ENCODE assay signal across 8 mouse cellular contexts in the genomic region with DNA sequence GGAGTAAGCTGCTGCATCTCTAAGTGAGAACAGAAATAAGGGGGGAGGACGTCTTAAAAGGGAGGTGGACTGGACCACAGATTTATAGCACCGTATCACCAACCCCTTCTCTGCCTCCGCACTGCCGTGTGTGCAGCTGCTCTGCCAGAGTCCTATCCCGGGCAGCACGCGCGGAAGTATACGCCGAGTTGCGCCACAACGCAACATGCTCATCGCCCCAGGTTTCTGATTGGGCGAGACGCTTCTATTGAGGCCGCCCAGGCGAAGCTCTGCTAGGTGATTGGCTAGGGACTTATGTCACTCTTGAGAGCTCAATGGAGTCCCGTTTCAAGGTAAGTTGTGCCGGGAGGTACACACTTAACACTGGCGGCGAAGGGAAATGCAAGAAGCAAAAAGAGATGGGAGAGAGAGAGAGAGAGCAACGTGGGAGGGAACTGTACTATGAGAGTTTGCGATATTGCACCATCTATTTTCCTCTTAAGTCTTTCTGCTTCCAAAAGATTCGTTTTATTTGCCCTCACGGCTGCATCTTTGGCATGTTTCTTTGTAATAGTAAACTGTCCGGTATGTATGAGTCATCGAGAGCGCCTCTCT. TPM values are rescaled to one million over a fixed set of nuclear protein-coding genes. Genes with fewer than 3 reads are reported as not detected.
A peak's percentile ranks its signal among the peaks of the same experiment; 100 is the strongest.
DNase-seq lines count a peak whose midpoint lies in the region; ATAC-seq and TF ChIP-seq lines count a peak whose summit lies in the region.

No protein-coding gene starts in this region.

- DNase-seq in ES-CJ7 (ENCODE audit: low read depth, low spot score) = peak; percentile 99
- DNase-seq in cerebellum, adult 11-12 months = peak; percentile 97
- peak; percentile 92 for DNase-seq in heart, postnatal 0 days (ENCODE audit: low spot score)
- DNase-seq in kidney, postnatal 14 days = peak; percentile 88
- peak; percentile 45 for DNase-seq in liver, adult 2 months (ENCODE audit: extremely low read depth, low read depth, low spot score)
- DNase-seq in testis, postnatal 10 days (ENCODE audit: low spot score) = peak; percentile 87

- H3ac ChIP-seq in myocyte (ENCODE audit: control insufficient read depth, insufficient read length) = no peak overlapping the region

- no peaks in the 10 kb centered on the region for H3K9me3 ChIP-seq in forebrain, embryonic 15.5 days
- H3K9me3 ChIP-seq in heart, postnatal 0 days (replicated peaks; ENCODE audit: control insufficient read depth, low read length) = no peaks in the 10 kb centered on the region

- no peak for TF ChIP-seq CTCF in heart, postnatal 0 days (IDR thresholded peaks at IDR 0.05; ENCODE audit: low read depth)
- TF ChIP-seq CTCF in liver, adult 2 months (IDR thresholded peaks at IDR 0.05; ENCODE audit: low read depth, low read length) = no peak

- peak overlapping the region; percentile 92 for H3K27ac ChIP-seq in forebrain, embryonic 15.5 days (replicated peaks)
- no peak overlapping the region for H3K27ac ChIP-seq in heart, postnatal 0 days (ENCODE audit: low read depth)
- no peak overlapping the region for H3K27ac ChIP-seq in liver, adult 2 months (replicated peaks; ENCODE audit: insufficient read depth, low read depth, low read length)

- no peaks in the 10 kb centered on the region for H3K36me3 ChIP-seq in forebrain, embryonic 15.5 days
- no peaks in the 10 kb centered on the region for H3K36me3 ChIP-seq in heart, postnatal 0 days (replicated peaks; ENCODE audit: control insufficient read depth, insufficient read depth, low read length)
- H3K36me3 ChIP-seq in liver, adult 2 months (ENCODE audit: control insufficient read depth, insufficient read depth, low read length) = no peaks in the 10 kb centered on the region
- H3K36me3 ChIP-seq in myocyte (ENCODE audit: control insufficient read depth, insufficient read depth) = no peaks in the 10 kb centered on the region

- peak overlapping the region; percentile 73 for H3K4me3 ChIP-seq in forebrain, embryonic 15.5 days
- H3K4me3 ChIP-seq in heart, postnatal 0 days (ENCODE audit: low read depth, low read length) = peak overlapping the region; percentile 60
- H3K4me3 ChIP-seq in liver, adult 2 months (ENCODE audit: insufficient read depth, low read depth, low read length) = no peak overlapping the region
- peak overlapping the region; percentile 15 for H3K4me3 ChIP-seq in myocyte

- H3K79me2 ChIP-seq in liver, adult 2 months (ENCODE audit: control insufficient read depth, insufficient read depth, low read length) = no peaks in the 10 kb centered on the region; the same call in 1 of the 2 replicates
- no peaks in the 10 kb centered on the region for H3K79me2 ChIP-seq in myocyte (ENCODE audit: control insufficient read depth, insufficient read depth)

- H3K4me1 ChIP-seq in forebrain, embryonic 15.5 days = peaks cover 48% of the 10 kb centered on the region
- peaks cover 17% of the 10 kb centered on the region for H3K4me1 ChIP-seq in heart, postnatal 0 days (ENCODE audit: control insufficient read depth, insufficient read depth)
- peaks cover 8% of the 10 kb centered on the region for H3K4me1 ChIP-seq in liver, adult 2 months (ENCODE audit: control insufficient read depth, insufficient read depth, low read length)

- ATAC-seq in forebrain, embryonic 15.5 days (replicated peaks) = peak; percentile 95
- ATAC-seq in heart, postnatal 0 days (ENCODE audit: insufficient read depth, low read depth) = peak; percentile 97

- WGBS in forebrain, embryonic 15.5 days = under 1% methylated on average over 28 of the region's 28 CpGs
- under 1% methylated on average over 28 of the region's 28 CpGs for WGBS in heart, postnatal 0 days
- 2% methylated on average over 28 of the region's 28 CpGs for WGBS in liver, adult 2 months

- TF ChIP-seq EP300 in heart, postnatal 0 days (IDR thresholded peaks at IDR 0.05; ENCODE audit: low read depth) = no peak

- peak overlapping the region; percentile 99 for H3K4me2 ChIP-seq in forebrain, embryonic 15.5 days (replicated peaks)
- H3K4me2 ChIP-seq in heart, postnatal 0 days (ENCODE audit: low read depth, low read length) = peak overlapping the region; percentile 81
- peak overlapping the region; percentile 65 for H3K4me2 ChIP-seq in myocyte (ENCODE audit: low read depth)

- no peak for TF ChIP-seq POLR2A in liver, adult 2 months (IDR thresholded peaks at IDR 0.05; ENCODE audit: extremely low read depth, insufficient read depth, low read length)
- peak; percentile 31 for TF ChIP-seq POLR2A in myocyte (IDR thresholded peaks at IDR 0.05; ENCODE audit: insufficient read length, low read depth)

- H3K27me3 ChIP-seq in forebrain, embryonic 15.5 days = no peaks in the 10 kb centered on the region
- H3K27me3 ChIP-seq in heart, postnatal 0 days (ENCODE audit: control insufficient read depth, insufficient read depth, low read length) = peaks cover 65% of the 10 kb centered on the region
- peaks cover 17% of the 10 kb centered on the region for H3K27me3 ChIP-seq in liver, adult 2 months (ENCODE audit: control insufficient read depth, insufficient read depth, low read length)
- no peaks in the 10 kb centered on the region for H3K27me3 ChIP-seq in myocyte (ENCODE audit: control insufficient read depth, insufficient read depth, insufficient read length)

- H3K9ac ChIP-seq in forebrain, embryonic 15.5 days (replicated peaks) = peak overlapping the region; percentile 89
- no peak overlapping the region for H3K9ac ChIP-seq in heart, postnatal 0 days (replicated peaks; ENCODE audit: low read depth, low read length)
- no peak overlapping the region for H3K9ac ChIP-seq in liver, adult 2 months (ENCODE audit: low read depth, low read length)

TF ChIP-seq in myocyte, 11 proteins besides CTCF, POLR2A, EP300 and RAD21:
- no peak for TF ChIP-seq TCF12 (IDR thresholded peaks at IDR 0.05; ENCODE audit: insufficient read depth, poor library complexity, severe bottlenecking)
- TF ChIP-seq E2F4 (IDR thresholded peaks at IDR 0.05; ENCODE audit: insufficient read depth) = no peak
- no peak for TF ChIP-seq POLR2AphosphoS2 (IDR thresholded peaks at IDR 0.05; ENCODE audit: insufficient read length, low read depth)
- peak; percentile 10 for TF ChIP-seq REST (IDR thresholded peaks at IDR 0.05; ENCODE audit: insufficient read depth, insufficient read length)
- TF ChIP-seq MYOD1 (IDR thresholded peaks at IDR 0.05; ENCODE audit: control insufficient read depth in 1 of 3, insufficient read length in 2 of 3, low read depth in 2 of 3) = peak in 2 of 3 experiments; percentile 23 to 64
- TF ChIP-seq MYOG (IDR thresholded peaks at IDR 0.05; ENCODE audit: control insufficient read depth in 1 of 3, insufficient read depth in 1 of 3, insufficient read length in 2 of 3, low read depth in 2 of 3) = peak in 2 of 3 experiments; percentile 30 to 65
- no peak for TF ChIP-seq TCF3 (IDR thresholded peaks at IDR 0.05; ENCODE audit: insufficient read length, low read depth)

RNA-seq across cellular contexts. Expression of gene Elavl2, which starts 24.2 kb away (rescaled TPM):
- 144 TPM in 2 replicates for polyA plus RNA-seq in forebrain, embryonic 15.5 days (2015; fragmentation: Nextera tagmentation; extraction: Ambion mirVana)
- total RNA-seq in heart, postnatal 0 days (2014; rRNA removed; ENCODE audit: low replicate concordance) = not detected in 2 replicates
- polyA plus RNA-seq in heart, postnatal 0 days (2015; fragmentation: Nextera tagmentation; extraction: Ambion mirVana) = 1.00 and 1.2 TPM in 2 replicates
- 0.27 TPM in 1 of 2 replicates, not detected in the other for total RNA-seq in liver, adult 2 months (2014; rRNA removed)
- polyA plus RNA-seq in liver, adult 2 months (2012; rRNA removed) = not detected in 2 replicates
- polyA plus RNA-seq in myocyte (2012; fragmentation: generic; extraction: Trizol) = 0.12 TPM

Comparison
In these comparisons a context has a peak if more than half of its experiments do, and no peak if none do; other contexts are left out.
1. DNase-seq: peak in every context shown above with its lines; median percentile 99 in ES-CJ7; 97 in cerebellum, adult 11-12 months; 92 in heart, postnatal 0 days; 88 in kidney, postnatal 14 days; 87 in testis, postnatal 10 days; 45 in liver, adult 2 months.
2. RNA of gene Elavl2, which starts 24.2 kb away (polyA plus RNA-seq): 144 TPM in forebrain, embryonic 15.5 days; 1.00 to 1.2 TPM in heart, postnatal 0 days, 0.12 TPM in myocyte (single experiment) and not detected in liver, adult 2 months; every median in the first group is over 10 times any median in the second.
3. Peak in every context shown above with its lines, with median percentiles within 50 percentile points of each other: H3K4me2 ChIP-seq.